Mouse (Mus musculus) midbrain, embryonic 15.5 days (tissue): ENCODE data around the gene Lbr. TPM values are rescaled to one million over a fixed set of nuclear protein-coding genes. Genes with fewer than 3 reads are reported as not detected.

Experiments used
- ATAC-seq: fragments of 200-750 bp; cut with Nextera tagmentation; replicated peaks from 2 replicates; pipeline ENCODE4 v1.8.0; 2017; ENCODE audit warnings: moderate TSS enrichment
- H3K27ac ChIP-seq: fragments of 300-500 bp; sonication (generic); 2 replicates; pipeline ENCODE4 v1.5.1; 2015; ENCODE audit warnings: mild to moderate bottlenecking, inconsistent platforms
- H3K27me3 ChIP-seq: fragments of 300-500 bp; sonication (generic); replicated peaks from 2 replicates; pipeline ENCODE4 v1.6.1; 2015; ENCODE audit warnings: inconsistent platforms
- H3K36me3 ChIP-seq: fragments of 300-500 bp; sonication (generic); replicated peaks from 2 replicates; pipeline ENCODE4 v1.6.1; 2015; ENCODE audit warnings: inconsistent platforms
- H3K4me1 ChIP-seq: fragments of 300-500 bp; sonication (generic); 2 replicates; pipeline ENCODE4 v1.6.1; 2015; ENCODE audit warnings: inconsistent platforms
- H3K4me2 ChIP-seq: fragments of 300-500 bp; sonication (generic); 2 replicates; pipeline ENCODE4 v1.6.1; 2015; ENCODE audit warnings: inconsistent platforms, mild to moderate bottlenecking, moderate library complexity
- H3K4me3 ChIP-seq: fragments of 300-500 bp; sonication (generic); 2 replicates; pipeline ENCODE4 v1.5.1; 2015; ENCODE audit warnings: mild to moderate bottlenecking, inconsistent platforms
- H3K9ac ChIP-seq: fragments of 300-500 bp; sonication (generic); 2 replicates; pipeline ENCODE4 v1.6.1; 2015; ENCODE audit warnings: mild to moderate bottlenecking, inconsistent platforms
- H3K9me3 ChIP-seq: fragments of 300-500 bp; sonication (generic); 2 replicates; pipeline ENCODE4 v1.6.1; 2016; ENCODE audit warnings: inconsistent platforms
- WGBS: fragments of 180-500 bp; shearing (Covaris S2); methylation state at CpG from one replicate; pipeline ENCODE4 v1.1.7; 2015; ENCODE audit warnings: mixed read lengths; 5-methylcytosine and 5-hydroxymethylcytosine counted together
- polyA plus RNA-seq: library from polyadenylated mRNA; unstranded; fragments of >200 nt; fragmentation: Nextera tagmentation; extraction: Ambion mirVana; gene quantifications from 2 replicates; pipeline ENCODE4 v1.2.1, GENCODE M21; 2015

Lbr gene
- polyA plus RNA-seq, result 27.9 and 32.1 TPM in 2 replicates

DNA sequence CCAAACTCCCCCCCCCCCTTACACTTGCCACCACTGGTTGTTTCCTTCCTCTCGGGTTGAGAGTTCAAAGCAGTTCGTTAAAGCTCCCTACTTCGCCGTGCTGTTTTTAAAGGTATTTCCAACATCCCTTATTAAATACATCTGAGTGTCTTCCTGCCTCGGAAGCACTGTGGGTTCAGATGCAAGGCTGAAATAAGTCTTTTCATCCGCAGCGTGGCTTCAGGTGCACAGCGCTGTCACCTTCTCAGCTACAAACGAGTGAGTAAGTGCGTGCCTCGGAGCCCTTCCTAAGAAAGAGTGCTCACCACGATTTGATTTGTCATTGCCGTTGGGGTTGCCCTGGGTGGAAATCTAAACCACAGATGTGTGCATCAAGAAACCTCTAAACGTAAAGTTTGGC, at the start of gene Lbr:
Lbr (minus strand) TSS at position 266 of the 400 bp plus-strand sequence.
- peaks cover 30% of the 10 kb centered on the region for H3K4me1 ChIP-seq
- H3K9me3 ChIP-seq, result no peaks in the 10 kb centered on the region
- H3K27me3 ChIP-seq, result no peaks in the 10 kb centered on the region
- H3K36me3 ChIP-seq, result no peaks in the 10 kb centered on the region
- H3K4me3 ChIP-seq, result peak within 1 kb of the TSS; percentile 71
- WGBS, result under 1% methylated on average over 14 of the region's 14 CpGs
- H3K27ac ChIP-seq, result peak within 1 kb of the TSS; percentile 91
- peak; percentile 17 for ATAC-seq
- H3K9ac ChIP-seq, result peak within 1 kb of the TSS; percentile 82
- H3K4me2 ChIP-seq, result peak within 1 kb of the TSS; percentile 86

DNA sequence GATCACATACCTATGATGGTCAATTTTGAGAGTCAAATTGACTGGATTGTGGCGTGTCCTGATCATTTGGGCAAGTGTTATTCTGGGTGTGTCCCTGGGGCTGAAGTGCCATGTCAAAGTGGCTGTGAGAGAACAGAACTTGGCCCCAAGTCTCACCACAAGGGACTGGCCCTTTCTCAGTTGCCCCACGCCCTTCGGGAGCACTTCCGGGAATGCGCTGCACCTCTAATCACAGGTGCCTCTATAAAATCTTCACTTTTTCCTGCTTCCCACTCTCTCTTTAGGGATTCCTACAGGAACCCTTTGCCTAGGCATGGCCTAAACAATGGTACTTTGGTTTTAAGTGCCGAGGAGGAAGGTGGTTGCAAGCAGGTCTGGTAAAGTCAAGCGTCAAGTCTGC, 46.8 kb upstream of the Lbr start:
- no peak overlapping the region for H3K9ac ChIP-seq
- no peak overlapping the region for H3K27ac ChIP-seq
- H3K4me3 ChIP-seq, result no peak overlapping the region
- H3K4me2 ChIP-seq, result no peak overlapping the region
- ATAC-seq, result no peak
- no peaks in the 10 kb centered on the region for H3K9me3 ChIP-seq
- 0 out of 2 replicates have a peak, but pooled peaks cover 6% of the 10 kb centered on the region for H3K4me1 ChIP-seq
- H3K36me3 ChIP-seq, result no peaks in the 10 kb centered on the region
- no peaks in the 10 kb centered on the region for H3K27me3 ChIP-seq
- WGBS, result 92% methylated on average over 7 of the region's 7 CpGs

DNA sequence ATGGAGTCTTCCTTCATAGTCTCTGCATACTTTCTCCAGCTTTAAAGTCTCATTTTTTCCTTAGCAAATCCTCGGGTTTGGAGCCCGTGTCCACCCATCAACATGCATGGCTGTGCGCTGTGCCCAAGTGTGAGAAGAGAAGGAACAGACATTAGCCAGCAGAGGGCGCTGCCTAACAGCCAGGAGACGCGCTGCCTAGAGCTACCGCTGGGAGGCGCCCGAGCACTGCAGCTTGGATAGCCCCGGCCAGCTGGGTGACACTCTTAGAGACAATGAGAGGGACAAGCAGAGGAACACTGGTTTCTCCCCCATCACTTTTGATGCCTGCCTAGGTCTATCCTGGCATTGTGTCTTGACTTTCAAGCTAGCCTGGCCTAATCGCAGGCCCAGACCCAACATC, 46.0 kb upstream of the Lbr start:
- Histone ChIP-seq H3K9ac (no peak overlapping the region), H3K4me2 (peak overlapping the region; percentile 25), H3K36me3 (no peaks in the 10 kb centered on the region), H3K27me3 (no peaks in the 10 kb centered on the region), H3K4me1 (0 out of 2 replicates have a peak, but pooled peaks cover 6% of the 10 kb centered on the region), H3K9me3 (no peaks in the 10 kb centered on the region), H3K27ac (no peak overlapping the region), H3K4me3 (no peak overlapping the region)
- ATAC-seq, result peak; percentile 76
- 7% methylated on average over 11 of the region's 11 CpGs for WGBS

DNA sequence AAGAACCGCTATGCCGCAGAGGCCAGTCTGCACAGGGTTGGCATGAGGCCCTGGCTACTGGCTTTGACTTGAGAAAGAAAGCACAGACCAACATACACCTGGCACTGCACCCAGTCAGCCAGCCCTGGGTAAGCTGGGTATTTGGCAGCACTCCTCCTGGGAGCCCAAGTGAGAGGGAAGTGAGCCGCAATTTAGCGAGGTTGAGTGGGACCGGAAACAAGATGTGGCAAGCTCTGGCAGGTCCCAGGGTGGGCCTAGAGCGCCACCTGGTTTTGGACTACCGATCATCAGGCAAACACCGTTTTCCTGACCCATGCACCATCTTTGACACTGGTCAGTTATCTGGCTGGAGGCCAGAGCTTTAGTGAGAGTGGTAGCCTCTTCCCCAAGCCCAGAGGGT, 38.7 kb upstream of the Lbr start:
- WGBS, result 28% methylated on average over 8 of the region's 8 CpGs
- Histone ChIP-seq H3K27ac (no peak overlapping the region), H3K4me2 (no peak overlapping the region), H3K9me3 (no peaks in the 10 kb centered on the region), H3K9ac (no peak overlapping the region), H3K27me3 (no peaks in the 10 kb centered on the region), H3K4me3 (no peak overlapping the region), H3K4me1 (peaks cover 9% of the 10 kb centered on the region; the same call in 1 of the 2 replicates), H3K36me3 (no peaks in the 10 kb centered on the region)
- peak; percentile 72 for ATAC-seq

DNA sequence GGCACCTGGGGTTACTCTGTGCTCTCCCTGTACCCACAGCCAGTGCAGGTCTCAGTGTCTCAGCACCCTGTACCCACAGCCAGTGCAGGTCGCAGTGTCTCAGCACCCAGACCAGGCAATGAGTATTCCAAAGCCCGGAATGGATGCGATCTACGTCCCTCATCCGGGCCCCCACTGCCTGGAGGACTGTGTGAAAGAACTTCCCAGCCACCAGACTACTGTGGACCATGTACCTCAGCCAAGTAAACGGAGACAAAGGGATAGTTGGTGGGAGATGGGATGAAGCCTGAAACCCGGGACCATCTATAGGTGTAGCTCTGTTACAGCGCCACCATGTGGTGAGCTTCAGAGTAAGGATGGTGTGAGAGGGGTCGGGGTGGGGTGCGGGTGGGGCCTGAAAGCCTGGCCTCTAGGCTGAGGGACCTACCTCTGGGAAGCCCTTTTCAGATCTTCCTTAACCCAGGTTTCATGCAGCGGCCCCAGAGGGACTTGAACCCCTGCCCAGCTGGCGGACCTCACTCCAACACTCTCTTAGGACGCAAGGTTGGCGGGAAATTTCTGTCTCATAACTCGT, 38.0 kb upstream of the Lbr start:
- Histone ChIP-seq H3K27ac (no peak overlapping the region), H3K27me3 (no peaks in the 10 kb centered on the region), H3K9ac (no peak overlapping the region), H3K36me3 (no peaks in the 10 kb centered on the region), H3K9me3 (no peaks in the 10 kb centered on the region), H3K4me3 (no peak overlapping the region), H3K4me2 (no peak overlapping the region), H3K4me1 (peaks cover 9% of the 10 kb centered on the region; the same call in 1 of the 2 replicates)
- ATAC-seq, result peak; percentile 45; the same call in 1 of the 2 replicates
- WGBS, result 54% methylated on average over 15 of the region's 15 CpGs

DNA sequence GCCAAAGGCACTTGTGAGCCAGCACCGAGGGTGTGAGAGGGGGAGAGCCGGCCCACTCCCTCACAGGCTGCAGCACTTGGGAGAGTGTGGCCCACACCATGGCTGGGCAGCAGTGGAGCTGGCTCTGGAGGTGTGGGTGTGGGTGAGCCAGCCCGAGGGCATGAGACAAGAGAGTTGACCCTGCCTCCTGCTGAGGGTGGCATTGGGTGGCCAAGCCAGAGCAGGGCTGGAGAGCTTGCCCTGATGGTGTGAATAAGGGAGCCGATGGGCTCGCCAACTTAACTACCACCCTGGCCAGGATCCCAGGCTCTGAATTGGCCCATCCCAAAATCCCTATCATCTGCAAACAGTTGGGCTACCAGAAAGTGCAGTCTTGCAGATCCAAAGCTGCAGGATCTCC, 35.6 kb upstream of the Lbr start:
- 80% methylated on average over 5 of the region's 5 CpGs for WGBS
- H3K4me1 ChIP-seq, result peaks cover 9% of the 10 kb centered on the region; the same call in 1 of the 2 replicates
- no peak overlapping the region for H3K4me3 ChIP-seq
- no peaks in the 10 kb centered on the region for H3K36me3 ChIP-seq
- H3K4me2 ChIP-seq, result no peak overlapping the region
- H3K9me3 ChIP-seq, result no peaks in the 10 kb centered on the region
- H3K27ac ChIP-seq, result no peak overlapping the region
- H3K9ac ChIP-seq, result no peak overlapping the region
- ATAC-seq, result no peak; the same call in 1 of the 2 replicates
- H3K27me3 ChIP-seq, result no peaks in the 10 kb centered on the region

DNA sequence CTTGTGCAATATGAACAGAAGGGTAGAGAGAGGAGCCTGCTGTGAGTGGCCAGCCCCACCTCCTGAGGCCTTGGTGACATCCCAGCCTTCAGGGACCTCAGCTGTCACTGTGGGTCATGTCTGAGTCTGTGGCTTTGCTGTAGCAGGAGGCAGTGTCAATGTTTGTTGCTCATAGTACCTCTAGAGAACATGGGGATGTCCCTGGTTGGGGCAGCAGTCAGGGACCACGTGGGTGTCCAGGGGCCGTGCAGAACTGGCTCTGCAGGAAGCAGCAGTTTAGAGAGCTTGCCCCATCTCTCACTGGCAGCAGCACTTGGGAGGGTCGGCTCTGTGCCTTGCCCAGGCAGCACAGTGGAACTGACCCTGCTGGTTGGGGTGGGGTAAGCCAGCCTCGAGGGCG, 34.2 kb upstream of the Lbr start:
- H3K36me3 ChIP-seq, result no peaks in the 10 kb centered on the region
- H3K4me2 ChIP-seq, result no peak overlapping the region
- no peaks in the 10 kb centered on the region for H3K9me3 ChIP-seq
- 62% methylated on average over 5 of the region's 5 CpGs for WGBS
- no peak for ATAC-seq
- H3K27ac ChIP-seq, result no peak overlapping the region
- no peaks in the 10 kb centered on the region for H3K27me3 ChIP-seq
- peaks cover 9% of the 10 kb centered on the region; the same call in 1 of the 2 replicates for H3K4me1 ChIP-seq
- no peak overlapping the region for H3K9ac ChIP-seq
- no peak overlapping the region for H3K4me3 ChIP-seq

DNA sequence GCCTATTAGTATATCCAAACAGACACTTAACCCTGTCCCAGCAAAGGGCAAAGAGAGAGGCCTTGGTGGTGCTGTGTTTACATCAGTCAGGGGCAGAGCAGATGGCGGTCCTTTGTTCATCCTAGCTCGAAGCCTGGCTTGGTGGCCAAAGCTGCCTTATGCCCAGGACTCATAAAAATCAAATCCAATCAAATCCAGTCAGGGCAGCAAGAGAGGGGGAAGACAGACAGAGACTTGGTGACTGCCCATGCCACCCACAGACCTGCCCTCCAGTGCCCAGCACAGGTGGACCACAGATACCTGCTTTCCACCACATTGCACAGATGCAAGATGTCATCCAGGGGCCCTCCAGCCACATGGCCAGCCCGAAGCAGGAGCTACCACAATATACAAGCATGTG, 33.8 kb upstream of the Lbr start:
- Histone ChIP-seq H3K4me3 (no peak overlapping the region), H3K36me3 (no peaks in the 10 kb centered on the region), H3K9me3 (no peaks in the 10 kb centered on the region), H3K27ac (no peak overlapping the region), H3K9ac (no peak overlapping the region), H3K4me1 (peaks cover 4% of the 10 kb centered on the region; the same call in 1 of the 2 replicates), H3K27me3 (no peaks in the 10 kb centered on the region), H3K4me2 (no peak overlapping the region)
- 77% methylated on average over 3 of the region's 3 CpGs for WGBS
- no peak for ATAC-seq

DNA sequence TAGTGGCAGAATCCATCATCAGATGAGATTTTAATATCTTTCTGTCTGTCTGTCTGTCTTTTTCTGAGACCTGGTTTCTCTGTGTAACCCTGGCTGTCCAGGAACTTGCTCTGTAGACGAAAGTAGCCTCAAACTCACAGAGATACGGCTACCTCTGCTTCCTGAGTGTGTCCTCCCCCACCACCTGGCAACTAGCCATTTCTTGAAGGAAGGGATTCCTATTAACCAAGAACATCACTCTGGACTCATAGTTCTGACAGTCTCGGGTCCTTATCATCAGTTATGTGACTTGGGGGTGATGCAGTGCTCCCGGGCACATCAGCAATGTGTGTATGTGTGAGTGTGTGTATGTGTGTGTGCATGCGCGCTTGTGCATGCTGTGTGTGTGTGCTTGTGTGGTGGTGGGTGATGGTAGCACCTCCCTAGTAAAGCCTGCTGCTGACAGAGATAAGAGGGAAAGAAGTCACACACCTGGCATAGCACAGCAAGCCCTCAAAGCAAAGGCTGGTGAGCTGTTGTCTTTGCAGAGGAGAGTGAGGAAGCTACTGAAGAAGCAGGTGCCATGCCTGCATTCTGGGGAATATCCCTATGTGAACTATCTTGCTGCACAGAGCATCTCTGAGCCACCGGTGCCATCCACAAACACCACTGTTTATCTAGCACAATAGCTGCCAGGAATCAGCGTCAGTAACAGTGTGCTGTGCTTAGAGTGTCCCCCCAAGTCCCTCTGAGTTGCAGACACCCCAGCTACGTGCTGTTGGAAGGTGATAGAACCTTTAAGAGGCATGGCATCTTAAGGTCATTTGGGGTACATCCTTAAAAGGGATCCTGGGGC, 30.5 kb upstream of the Lbr start:
- Histone ChIP-seq H3K4me2 (no peak overlapping the region), H3K4me3 (no peak overlapping the region), H3K9me3 (no peaks in the 10 kb centered on the region), H3K27ac (no peak overlapping the region), H3K36me3 (no peaks in the 10 kb centered on the region), H3K4me1 (no peaks in the 10 kb centered on the region), H3K27me3 (no peaks in the 10 kb centered on the region), H3K9ac (no peak overlapping the region)
- 85% methylated on average over 9 of the region's 9 CpGs for WGBS
- ATAC-seq, result no peak

DNA sequence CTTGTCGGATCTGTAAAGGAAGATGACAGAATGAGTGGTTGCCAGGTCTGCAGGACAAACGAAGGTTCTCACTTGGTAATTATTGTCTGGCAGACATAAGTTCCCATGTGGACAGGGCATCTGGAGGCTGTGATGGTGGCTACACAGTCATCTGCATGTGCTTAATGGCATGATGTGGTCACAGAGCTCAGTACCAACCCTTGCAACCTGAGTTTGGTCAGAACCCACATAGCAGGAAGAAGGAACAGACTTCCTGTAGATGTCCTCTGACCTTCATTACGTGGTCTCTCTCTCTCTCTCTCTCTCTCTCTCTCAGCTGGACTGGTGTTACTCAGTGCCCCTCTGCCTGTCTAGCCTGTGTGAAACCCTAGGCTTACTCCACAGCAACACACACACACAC, 29.8 kb upstream of the Lbr start:
- ATAC-seq, result no peak
- no peak overlapping the region for H3K27ac ChIP-seq
- H3K4me1 ChIP-seq, result no peaks in the 10 kb centered on the region
- H3K27me3 ChIP-seq, result no peaks in the 10 kb centered on the region
- H3K9me3 ChIP-seq, result no peaks in the 10 kb centered on the region
- no peak overlapping the region for H3K9ac ChIP-seq
- no peaks in the 10 kb centered on the region for H3K36me3 ChIP-seq
- H3K4me2 ChIP-seq, result no peak overlapping the region
- WGBS, result 85% methylated on average over 3 of the region's 3 CpGs
- no peak overlapping the region for H3K4me3 ChIP-seq

DNA sequence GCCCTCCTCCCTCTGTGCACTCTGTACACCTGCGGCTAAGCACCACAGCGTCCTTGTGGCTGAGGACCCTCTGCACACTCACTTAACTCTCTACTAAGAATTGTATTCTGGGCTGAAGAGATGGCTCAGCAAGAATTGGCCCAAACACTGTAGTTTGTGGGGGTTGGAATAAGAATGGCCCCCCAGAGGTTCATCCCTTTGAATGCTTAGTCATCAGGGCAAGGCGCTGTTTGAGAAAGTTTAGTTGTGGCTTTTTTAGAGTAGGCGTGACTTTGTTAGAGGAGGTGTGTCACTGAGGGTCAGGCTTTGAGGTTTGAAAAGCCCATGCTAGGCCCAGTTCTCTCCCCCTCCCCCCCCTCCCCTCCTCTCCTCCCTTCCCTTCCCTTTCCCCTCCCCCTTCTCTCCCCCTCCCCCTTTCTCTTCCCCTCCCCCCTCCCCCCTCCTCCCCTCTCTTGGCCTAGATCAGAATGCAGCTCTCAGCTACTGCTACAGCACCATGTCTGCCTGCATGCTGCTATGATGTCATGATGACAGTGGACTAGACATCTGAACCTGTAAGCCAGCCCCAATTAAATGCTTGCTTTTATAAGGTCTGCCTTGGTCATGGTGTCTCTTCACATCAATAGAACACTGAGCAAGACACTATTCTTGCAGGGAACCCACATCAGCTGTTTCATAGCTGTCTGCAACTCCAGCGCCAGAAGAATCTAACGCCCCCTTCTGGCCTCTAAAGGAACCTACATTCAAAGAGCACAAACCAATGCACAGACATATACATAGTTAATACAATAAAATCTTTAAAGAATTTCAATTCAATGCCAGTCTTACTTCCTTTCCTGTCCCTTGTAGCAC, 23.8 kb upstream of the Lbr start:
- no peak overlapping the region for H3K4me2 ChIP-seq
- 0 out of 2 replicates have a peak, but pooled peaks cover 4% of the 10 kb centered on the region for H3K4me1 ChIP-seq
- no peaks in the 10 kb centered on the region for H3K36me3 ChIP-seq
- H3K27me3 ChIP-seq, result no peaks in the 10 kb centered on the region
- no peaks in the 10 kb centered on the region for H3K9me3 ChIP-seq
- no peak overlapping the region for H3K9ac ChIP-seq
- 82% methylated on average over 6 of the region's 6 CpGs for WGBS
- no peak overlapping the region for H3K27ac ChIP-seq
- no peak for ATAC-seq
- H3K4me3 ChIP-seq, result no peak overlapping the region

DNA sequence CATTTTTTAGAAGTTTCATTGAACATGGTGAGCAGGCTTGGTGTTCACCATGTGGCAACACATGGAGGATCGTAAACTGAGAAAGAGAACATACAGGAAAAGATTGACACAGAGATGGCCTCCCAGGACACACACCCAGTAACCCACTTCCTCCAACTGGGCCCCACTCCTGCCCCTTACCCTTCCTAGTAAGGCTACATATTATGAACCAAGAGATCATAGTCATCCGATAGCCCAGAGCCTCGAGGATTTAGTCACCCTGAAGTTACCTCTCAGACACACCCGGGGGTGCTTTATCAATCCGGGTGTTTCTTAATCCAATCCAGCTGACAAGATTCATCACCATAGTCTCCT, 23.0 kb upstream of the Lbr start:
- no peaks in the 10 kb centered on the region for H3K36me3 ChIP-seq
- no peak overlapping the region for H3K4me3 ChIP-seq
- H3K9me3 ChIP-seq, result no peaks in the 10 kb centered on the region
- H3K9ac ChIP-seq, result no peak overlapping the region
- ATAC-seq, result no peak
- H3K4me1 ChIP-seq, result 0 out of 2 replicates have a peak, but pooled peaks cover 4% of the 10 kb centered on the region
- H3K27ac ChIP-seq, result no peak overlapping the region
- 82% methylated on average over 5 of the region's 5 CpGs for WGBS
- H3K27me3 ChIP-seq, result no peaks in the 10 kb centered on the region
- no peak overlapping the region for H3K4me2 ChIP-seq
